Mouse (Mus musculus) stomach, embryonic 14.5 days (tissue): ENCODE results near the gene Galnt18. TPM values are rescaled to one million over a fixed set of nuclear protein-coding genes. Genes with fewer than 3 reads are reported as not detected.
A peak's percentile ranks its signal among the peaks of the same experiment; 100 is the strongest.

Experiments
- ATAC-seq: fragments of 200-750 bp; cut with Nextera tagmentation; 2 replicates; pipeline ENCODE4 v1.8.0; 2017; ENCODE audit warnings: low read depth, moderate TSS enrichment; ENCODE audit not compliant: insufficient number of reproducible peaks, insufficient read depth, low FRiP score
- H3K27ac ChIP-seq: fragments of 300-500 bp; sonication (generic); 2 replicates; pipeline ENCODE4 v1.5.1; 2014; ENCODE audit warnings: mild to moderate bottlenecking, low read length, moderate library complexity, mixed read lengths
- H3K27me3 ChIP-seq: fragments of 300-500 bp; sonication (generic); 2 replicates; pipeline ENCODE4 v1.6.1; 2014; ENCODE audit warnings: low read length, control low read depth, mixed read lengths; ENCODE audit not compliant: control insufficient read depth, insufficient read depth
- H3K36me3 ChIP-seq: fragments of 300-500 bp; sonication (generic); 2 replicates; pipeline ENCODE4 v1.6.1; 2014; ENCODE audit warnings: mild to moderate bottlenecking, control low read depth, low read length, moderate library complexity, mixed read lengths; ENCODE audit not compliant: control insufficient read depth, insufficient read depth
- H3K4me1 ChIP-seq: fragments of 300-500 bp; sonication (generic); 2 replicates; pipeline ENCODE4 v1.6.1; 2014; ENCODE audit warnings: low read length, control low read depth, mixed read lengths; ENCODE audit not compliant: control insufficient read depth, insufficient read depth
- H3K4me2 ChIP-seq: fragments of 300-500 bp; sonication (generic); replicated peaks from 2 replicates; pipeline ENCODE4 v1.6.1; 2014; ENCODE audit warnings: low read depth, low read length, control low read depth
- H3K4me3 ChIP-seq: fragments of 300-500 bp; sonication (generic); 2 replicates; pipeline ENCODE4 v1.5.1; 2014; ENCODE audit warnings: low read depth, low read length, control low read depth
- H3K9ac ChIP-seq: fragments of 300-500 bp; sonication (generic); replicated peaks from 2 replicates; pipeline ENCODE4 v1.6.1; 2014; ENCODE audit warnings: low read depth, mild to moderate bottlenecking, control low read depth, low read length, moderate library complexity, mixed read lengths
- H3K9me3 ChIP-seq: fragments of 300-500 bp; sonication (generic); 2 replicates; pipeline ENCODE4 v1.6.1; 2016; ENCODE audit warnings: low read depth, low read length, control low read depth; ENCODE audit not compliant: control insufficient read depth
- WGBS: fragments of 180-500 bp; shearing (Covaris S2); extraction: QIAGEN DNeasy Blood & Tissue Kit; methylation state at CpG from one replicate; pipeline ENCODE4 v1.1.7; 2014; 5-methylcytosine and 5-hydroxymethylcytosine counted together
- polyA plus RNA-seq: library from polyadenylated mRNA; unstranded; fragments of >200 nt; fragmentation: Nextera tagmentation; extraction: Ambion mirVana; gene quantifications from 2 replicates; pipeline ENCODE4 v1.2.1, GENCODE M21; 2014

The Galnt18 gene
- polyA plus RNA-seq, 1 experiment from 2014 or later: 40.8 TPM

GRCm38 (mm10) chr7:111467715-111468114 is 312.1 kb downstream of the Galnt18 start:
- H3K4me3 ChIP-seq: no peak overlapping the region
- H3K4me1 ChIP-seq: no peaks in the 10 kb centered on the region
- H3K9me3 ChIP-seq: no peaks in the 10 kb centered on the region
- no peak overlapping the region for H3K27ac ChIP-seq
- H3K9ac ChIP-seq: no peak overlapping the region
- no peaks in the 10 kb centered on the region for H3K36me3 ChIP-seq
- WGBS: 66% methylated on average over 5 of the region's 5 CpGs
- H3K27me3 ChIP-seq: no peaks in the 10 kb centered on the region
- H3K4me2 ChIP-seq: no peak overlapping the region
- ATAC-seq: no peak

- Histone ChIP-seq H3K36me3 (no peaks in the 10 kb centered on the region), H3K4me2 (no peak overlapping the region), H3K9ac (no peak overlapping the region), H3K4me3 (no peak overlapping the region), H3K9me3 (no peaks in the 10 kb centered on the region), H3K27ac (no peak overlapping the region), H3K4me1 (no peaks in the 10 kb centered on the region), H3K27me3 (no peaks in the 10 kb centered on the region)
- ATAC-seq: no peak
- WGBS: 83% methylated on average over 1 of the region's 1 CpGs
Observed at GRCm38 (mm10) chr7:111466720-111467119, 313.1 kb downstream of the Galnt18 start.

- no peak overlapping the region for H3K9ac ChIP-seq
- H3K36me3 ChIP-seq: no peaks in the 10 kb centered on the region
- 68% methylated on average over 3 of the region's 3 CpGs for WGBS
- H3K4me2 ChIP-seq: no peak overlapping the region
- no peaks in the 10 kb centered on the region for H3K9me3 ChIP-seq
- H3K4me1 ChIP-seq: no peaks in the 10 kb centered on the region
- no peaks in the 10 kb centered on the region for H3K27me3 ChIP-seq
- H3K4me3 ChIP-seq: no peak overlapping the region
- no peak overlapping the region for H3K27ac ChIP-seq
- ATAC-seq: no peak
Observed at GRCm38 (mm10) chr7:111466121-111466520, 313.7 kb downstream of the Galnt18 start.

- no peaks in the 10 kb centered on the region for H3K9me3 ChIP-seq
- no peak overlapping the region for H3K9ac ChIP-seq
- no peaks in the 10 kb centered on the region for H3K4me1 ChIP-seq
- ATAC-seq: no peak
- no peaks in the 10 kb centered on the region for H3K27me3 ChIP-seq
- no peak overlapping the region for H3K4me2 ChIP-seq
- WGBS: 83% methylated on average over 4 of the region's 4 CpGs
- H3K4me3 ChIP-seq: no peak overlapping the region
- no peak overlapping the region for H3K27ac ChIP-seq
- no peaks in the 10 kb centered on the region for H3K36me3 ChIP-seq
Observed at GRCm38 (mm10) chr7:111459716-111460115, 320.1 kb downstream of the Galnt18 start.

- H3K9me3 ChIP-seq: no peaks in the 10 kb centered on the region
- H3K4me3 ChIP-seq: no peak overlapping the region
- H3K27me3 ChIP-seq: no peaks in the 10 kb centered on the region
- ATAC-seq: no peak
- no peaks in the 10 kb centered on the region for H3K4me1 ChIP-seq
- H3K27ac ChIP-seq: no peak overlapping the region
- H3K36me3 ChIP-seq: no peaks in the 10 kb centered on the region
- WGBS: 76% methylated on average over 3 of the region's 3 CpGs
- H3K4me2 ChIP-seq: no peak overlapping the region
- no peak overlapping the region for H3K9ac ChIP-seq
Observed at GRCm38 (mm10) chr7:111456007-111456406, 323.8 kb downstream of the Galnt18 start.

- Histone ChIP-seq H3K36me3 (no peaks in the 10 kb centered on the region), H3K4me3 (no peak overlapping the region), H3K27me3 (no peaks in the 10 kb centered on the region), H3K4me2 (no peak overlapping the region), H3K27ac (no peak overlapping the region), H3K9ac (no peak overlapping the region), H3K9me3 (no peaks in the 10 kb centered on the region), H3K4me1 (no peaks in the 10 kb centered on the region)
- WGBS: 86% methylated on average over 4 of the region's 4 CpGs
- ATAC-seq: no peak
Observed at GRCm38 (mm10) chr7:111455541-111455940, 324.2 kb downstream of the Galnt18 start.

GRCm38 (mm10) chr7:111452000-111452399 is 327.8 kb downstream of the Galnt18 start:
- Histone ChIP-seq H3K27me3 (no peaks in the 10 kb centered on the region), H3K4me2 (no peak overlapping the region), H3K4me3 (no peak overlapping the region), H3K4me1 (no peaks in the 10 kb centered on the region), H3K36me3 (no peaks in the 10 kb centered on the region), H3K9me3 (no peaks in the 10 kb centered on the region), H3K27ac (no peak overlapping the region), H3K9ac (no peak overlapping the region)
- WGBS: 37% methylated on average over 1 of the region's 1 CpGs
- no peak for ATAC-seq

GRCm38 (mm10) chr7:111450286-111451095 is 329.3 kb downstream of the Galnt18 start:
- Histone ChIP-seq H3K9ac (no peak overlapping the region), H3K9me3 (no peaks in the 10 kb centered on the region), H3K27me3 (no peaks in the 10 kb centered on the region), H3K36me3 (no peaks in the 10 kb centered on the region), H3K4me3 (no peak overlapping the region), H3K4me1 (no peaks in the 10 kb centered on the region), H3K4me2 (no peak overlapping the region), H3K27ac (no peak overlapping the region)
- WGBS: 38% methylated on average over 6 of the region's 6 CpGs
- peak; percentile 69; the same call in 1 of the 2 replicates for ATAC-seq

GRCm38 (mm10) chr7:111433173-111433572 is 346.6 kb downstream of the Galnt18 start:
- no peak overlapping the region for H3K4me3 ChIP-seq
- no peak for ATAC-seq
- no peaks in the 10 kb centered on the region for H3K9me3 ChIP-seq
- H3K4me2 ChIP-seq: no peak overlapping the region
- H3K9ac ChIP-seq: no peak overlapping the region
- no peaks in the 10 kb centered on the region for H3K27me3 ChIP-seq
- WGBS: 67% methylated on average over 2 of the region's 2 CpGs
- no peaks in the 10 kb centered on the region for H3K4me1 ChIP-seq
- H3K27ac ChIP-seq: no peak overlapping the region
- H3K36me3 ChIP-seq: no peaks in the 10 kb centered on the region
